Mouse (Mus musculus): ENCODE results near the gene Olfr986.

The Olfr986 gene

DNA sequence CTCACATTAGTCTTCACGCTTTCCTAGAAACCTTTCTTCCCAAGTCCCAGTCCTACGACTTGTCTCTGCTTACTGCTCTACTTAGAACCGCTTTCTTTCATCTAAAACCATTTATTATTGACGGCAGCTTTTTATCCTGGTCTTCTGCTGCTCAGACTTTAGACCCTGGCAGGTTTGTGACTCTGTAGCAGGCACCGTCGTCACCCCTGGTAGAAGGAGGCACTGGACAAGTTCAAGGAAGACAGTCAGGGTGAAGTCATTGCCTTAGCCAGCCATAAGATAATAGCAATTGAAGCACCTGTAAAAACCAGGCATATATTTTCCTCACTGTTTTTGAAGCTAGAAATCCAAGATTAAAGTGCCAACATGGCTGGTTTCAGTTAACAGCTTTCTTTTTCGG is 54.5 kb downstream of the Olfr986 start:
- no peak for DNase-seq

Data from kidney, postnatal 10 days (tissue).